Mouse (Mus musculus): Measurements from ENCODE around the gene Mycbp2.

DNA sequence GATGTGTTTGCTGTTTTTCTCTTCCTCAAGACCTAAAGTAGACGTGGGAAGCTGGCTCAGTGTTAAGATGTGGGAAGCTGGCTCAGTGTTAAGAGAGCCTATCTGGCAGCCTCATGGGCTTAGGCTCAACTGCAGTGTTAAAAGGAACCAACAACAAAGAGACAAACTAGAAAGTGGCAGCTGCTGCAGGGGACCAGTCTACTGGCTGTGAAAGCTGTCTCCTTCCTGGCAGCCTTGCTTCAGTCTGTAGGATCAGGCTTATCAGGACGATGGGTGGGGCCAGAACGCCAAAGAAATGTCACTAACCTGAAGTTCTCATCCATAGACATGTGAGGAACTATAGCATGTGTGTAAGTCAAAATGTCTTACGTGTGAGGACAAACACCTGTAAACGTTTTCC lies 183.7 kb downstream of the Mycbp2 start:
- TF ChIP-seq CTCF (IDR thresholded peaks at IDR 0.05) (no peak), POLR2A (IDR thresholded peaks at IDR 0.05; ENCODE audit: insufficient read depth, low read depth, low read length) (no peak), EP300 (IDR thresholded peaks at IDR 0.05; ENCODE audit: insufficient read depth, low read depth, low read length) (no peak)

Measured in heart, adult 2 months (tissue).